Mouse (Mus musculus) frontal cortex, adult 2 months (tissue): Measurements from ENCODE around the gene Epb41l5. TPM values are rescaled to one million over a fixed set of nuclear protein-coding genes. Genes with fewer than 3 reads are reported as not detected.

ENCODE experiments used
- DNase-seq, 2 experiments: peaks; one replicate each; pipeline ENCODE4 v3.0.0; 2022; ENCODE audit warnings: low spot score in 1 of 2; ENCODE audit errors: extremely low spot score in 1 of 2
- polyA plus RNA-seq: library from polyadenylated mRNA; depleted of rRNA; stranded (reverse); fragments of >200 nt; gene quantifications from 2 replicates; pipeline ENCODE4 v1.2.3, GENCODE M21; 2012; rRNA removed

Epb41l5 gene
- polyA plus RNA-seq = 6.1 TPM in 2 replicates

- DNase-seq = peak; percentile 18 to 75
Measured at GRCm38 (mm10) chr1:119648205-119649111, at the start of gene Epb41l5. Gene Epb41l5, minus strand, starts transcription at chr1:119649000.

GRCm38 (mm10) chr1:119696860-119697259 is 48.1 kb upstream of the Epb41l5 start:
- DNase-seq = no peak

- DNase-seq = no peak
Measured at GRCm38 (mm10) chr1:119685773-119686558, 37.2 kb upstream of the Epb41l5 start.

GRCm38 (mm10) chr1:119681663-119682213 is 32.9 kb upstream of the Epb41l5 start:
- DNase-seq = no peak

- peak; percentile 2 to 62 for DNase-seq
Measured at GRCm38 (mm10) chr1:119674984-119675383, 26.2 kb upstream of the Epb41l5 start.

GRCm38 (mm10) chr1:119666904-119667303 is 18.1 kb upstream of the Epb41l5 start:
- DNase-seq = no peak

GRCm38 (mm10) chr1:119654307-119654706 is 5.5 kb upstream of the Epb41l5 start:
- no peak for DNase-seq

GRCm38 (mm10) chr1:119650386-119650785 is 1.6 kb upstream of the Epb41l5 start:
- DNase-seq = no peak

GRCm38 (mm10) chr1:119649627-119650026 is 827 bp upstream of the Epb41l5 start:
- no peak for DNase-seq

GRCm38 (mm10) chr1:119646356-119646755 is 2.4 kb downstream of the Epb41l5 start:
- DNase-seq = no peak

GRCm38 (mm10) chr1:119642367-119642766 is 6.4 kb downstream of the Epb41l5 start:
- no peak for DNase-seq

- no peak for DNase-seq
Measured at GRCm38 (mm10) chr1:119641090-119641812, 7.5 kb downstream of the Epb41l5 start.

GRCm38 (mm10) chr1:119640006-119640405 is 8.8 kb downstream of the Epb41l5 start:
- no peak for DNase-seq

- DNase-seq = no peak
Measured at GRCm38 (mm10) chr1:119637188-119638023, 11.4 kb downstream of the Epb41l5 start.

GRCm38 (mm10) chr1:119634746-119635145 is 14.1 kb downstream of the Epb41l5 start:
- DNase-seq = no peak

GRCm38 (mm10) chr1:119630428-119630827 is 18.4 kb downstream of the Epb41l5 start:
- no peak for DNase-seq

- DNase-seq = no peak
Measured at GRCm38 (mm10) chr1:119626837-119627236, 22.0 kb downstream of the Epb41l5 start.

- DNase-seq = no peak
Measured at GRCm38 (mm10) chr1:119624444-119624843, 24.4 kb downstream of the Epb41l5 start.

- DNase-seq = peak; percentile 51 to 53
Measured at GRCm38 (mm10) chr1:119605396-119605795, 43.4 kb downstream of the Epb41l5 start.

- no peak for DNase-seq
Measured at GRCm38 (mm10) chr1:119602448-119602847, 46.4 kb downstream of the Epb41l5 start.
